Mouse (Mus musculus) heart, adult 9 months (tissue): ENCODE measurements around the gene Arhgef5.

Experiments
- DNase-seq, 2 experiments: peaks; one replicate each; pipeline ENCODE4 v3.0.0; 2022; ENCODE audit warnings: low spot score in 2 of 2

Gene Arhgef5

GRCm38 (mm10) chr6:43312961-43313656 lies 47.7 kb downstream of the Arhgef5 start:
- DNase-seq: no peak

- no peak for DNase-seq
Measured at GRCm38 (mm10) chr6:43333479-43333878, 68.1 kb downstream of the Arhgef5 start.

DNA sequence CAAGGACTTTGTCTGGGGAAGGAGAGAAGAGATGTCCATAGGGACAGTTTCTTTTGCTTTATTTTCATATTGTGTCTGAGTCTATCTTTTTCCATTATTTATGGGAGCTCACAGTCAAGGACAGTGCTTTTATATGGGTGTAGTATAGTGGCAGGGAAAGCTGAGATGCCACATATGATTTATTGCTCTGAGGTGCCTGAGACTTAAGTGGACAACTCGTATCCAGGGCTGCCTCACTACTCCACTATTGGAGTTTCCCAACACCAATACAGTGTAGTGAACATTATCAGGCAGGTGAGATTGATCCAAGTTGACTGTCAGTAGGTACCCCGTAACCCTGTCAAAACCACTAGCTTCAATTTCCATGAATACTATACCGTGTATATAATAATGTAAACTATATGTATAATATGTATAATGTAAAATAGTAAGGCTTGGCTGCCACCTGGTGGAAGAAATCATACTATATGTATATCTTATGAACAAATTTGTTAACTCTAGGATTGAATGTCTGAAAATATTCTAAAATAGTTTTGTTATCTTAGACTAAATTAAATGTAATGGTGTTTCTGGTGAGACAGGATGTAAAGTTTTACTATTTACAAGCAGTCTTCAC lies 70.3 kb downstream of the Arhgef5 start:
- no peak for DNase-seq

DNA sequence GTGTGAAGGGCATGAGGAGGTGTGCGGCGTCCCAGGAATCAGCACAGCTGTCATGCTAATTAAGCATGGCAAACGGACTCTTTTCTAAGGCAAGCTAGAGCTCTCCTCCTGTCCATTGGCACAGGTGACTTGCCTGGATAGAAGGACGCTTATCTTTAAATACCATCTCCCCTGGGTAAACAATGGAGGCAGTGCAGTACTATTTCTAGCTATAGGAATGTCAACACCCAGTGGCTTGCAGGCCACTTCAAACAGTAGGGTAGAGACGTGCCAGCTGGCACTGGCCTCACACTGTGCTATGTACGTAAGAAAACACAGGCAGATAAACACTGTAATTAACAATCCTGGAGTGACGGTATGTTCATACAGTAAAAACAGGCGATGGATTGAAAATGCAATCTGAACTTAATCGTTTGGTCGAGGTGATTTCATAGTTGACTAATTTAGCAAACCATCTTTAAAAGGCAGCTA lies 72.1 kb downstream of the Arhgef5 start:
- peak; percentile 61 to 67 for DNase-seq

DNA sequence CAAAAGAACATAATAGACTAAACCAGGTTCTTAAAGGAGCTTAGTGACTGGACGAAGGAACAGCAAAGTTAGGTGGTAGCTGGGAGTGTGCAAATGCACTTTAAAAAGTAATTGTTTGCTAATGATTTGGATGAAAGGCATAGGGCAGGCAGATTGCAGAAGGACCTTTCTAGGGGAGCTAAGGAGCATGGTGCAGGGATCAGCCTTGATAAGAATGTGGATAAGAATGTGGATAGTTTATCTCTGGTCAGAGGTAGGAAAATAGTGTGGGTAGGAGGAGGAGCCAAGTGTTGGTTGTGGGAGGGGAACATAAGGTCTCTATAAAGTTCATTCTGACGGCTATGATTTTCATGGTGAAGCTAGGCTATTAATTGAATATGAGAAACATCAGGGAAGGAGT lies 73.4 kb downstream of the Arhgef5 start:
- no peak for DNase-seq
